Mouse (Mus musculus) liver, postnatal 0 days (tissue): ENCODE measurements around the gene Rabgap1l.

Experiments used
- CTCF ChIP-seq: sonication (generic); IDR thresholded peaks from 2 replicates; pipeline ENCODE4 v1.5.1; 2016; ENCODE audit warnings: antibody characterized with exemption, low read depth
- EP300 ChIP-seq: IDR thresholded peaks from 2 replicates; pipeline ENCODE4 v1.6.1; 2016; ENCODE audit warnings: antibody characterized with exemption, low read depth, mild to moderate bottlenecking

DNA sequence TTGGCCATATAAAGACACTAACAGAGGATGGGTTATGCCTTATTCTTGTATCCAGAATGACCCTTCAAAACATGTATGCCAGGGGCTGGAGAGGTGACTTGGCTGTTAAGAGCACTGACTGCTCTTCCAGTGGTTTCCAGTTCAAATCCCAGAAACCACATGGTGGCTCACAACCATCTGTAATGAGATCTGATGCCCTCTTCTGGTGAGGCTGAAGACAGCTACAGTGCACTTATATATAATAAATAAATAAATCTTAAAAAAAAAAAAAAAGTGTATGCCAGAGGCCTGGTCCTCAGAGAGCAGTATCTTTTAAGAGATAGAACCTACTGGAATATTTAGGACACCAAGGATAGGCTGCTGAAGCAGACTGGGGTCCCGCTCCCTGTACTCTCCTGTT lies 414.6 kb downstream of the Rabgap1l start:
- TF ChIP-seq CTCF: peak; percentile 23
- no peak for TF ChIP-seq EP300
